Mouse (Mus musculus) testis, adult 2 months (tissue): ENCODE data around the gene Ano10. TPM values are rescaled to one million over a fixed set of nuclear protein-coding genes. Genes with fewer than 3 reads are reported as not detected.

Source experiments
- H3K27ac ChIP-seq: fragments of 200-500 bp; 2 replicates; pipeline ENCODE4 v1.5.1; 2012; ENCODE audit warnings: low read depth, low read length; ENCODE audit not compliant: control insufficient read depth, insufficient read depth
- H3K27me3 ChIP-seq: fragments of 200-500 bp; 2 replicates; pipeline ENCODE4 v1.6.1; 2012; ENCODE audit warnings: mild to moderate bottlenecking, low read length, moderate library complexity; ENCODE audit not compliant: control insufficient read depth, insufficient read depth
- H3K36me3 ChIP-seq: fragments of 200-500 bp; 2 replicates; pipeline ENCODE4 v1.6.1; 2012; ENCODE audit warnings: mild to moderate bottlenecking, low read length; ENCODE audit not compliant: control insufficient read depth, insufficient read depth
- H3K4me1 ChIP-seq: fragments of 200-500 bp; 2 replicates; pipeline ENCODE4 v1.6.1; 2012; ENCODE audit warnings: low read length; ENCODE audit not compliant: control insufficient read depth, insufficient read depth
- H3K4me3 ChIP-seq: fragments of 200-500 bp; 2 replicates; pipeline ENCODE4 v1.5.1; 2012; ENCODE audit warnings: low read depth, mild to moderate bottlenecking, low read length, moderate library complexity, mixed read lengths; ENCODE audit not compliant: control insufficient read depth
- CTCF ChIP-seq: fragments of 200-500 bp; IDR thresholded peaks from 2 replicates; pipeline ENCODE4 v1.5.1; 2012; ENCODE audit warnings: low read depth, mild to moderate bottlenecking, inconsistent platforms, low read length, moderate library complexity; ENCODE audit not compliant: control insufficient read depth, insufficient read depth, insufficient replicate concordance
- POLR2A ChIP-seq: fragments of 200-500 bp; IDR thresholded peaks from 2 replicates; pipeline ENCODE4 v1.6.1; 2012; ENCODE audit warnings: low read depth, mild to moderate bottlenecking, inconsistent platforms, low read length, moderate library complexity; ENCODE audit not compliant: control insufficient read depth
- polyA plus RNA-seq: library from polyadenylated mRNA; depleted of rRNA; stranded (reverse); fragments of >200 nt; gene quantifications from 2 replicates; pipeline ENCODE4 v1.2.3, GENCODE M21; 2012; rRNA removed

Ano10 gene
- 53.8 and 61.8 TPM in 2 replicates for polyA plus RNA-seq

GRCm38 (mm10) chr9:122294242-122294881 lies at the start of gene Ano10:
Gene Ano10 (minus strand): TSS chr9:122294423.
- TF ChIP-seq CTCF (no peak), POLR2A (peak; percentile 64)
- H3K27ac ChIP-seq: peak within 1 kb of the TSS; percentile 95
- peak within 1 kb of the TSS; percentile 99 for H3K4me3 ChIP-seq
- no peaks in the 10 kb centered on the region for H3K36me3 ChIP-seq
- H3K27me3 ChIP-seq: no peaks in the 10 kb centered on the region
- peaks cover 4% of the 10 kb centered on the region for H3K4me1 ChIP-seq

GRCm38 (mm10) chr9:122343399-122343798 lies 49.2 kb upstream of the Ano10 start:
- Histone ChIP-seq H3K4me1 (no peaks in the 10 kb centered on the region), H3K4me3 (no peak overlapping the region), H3K27ac (no peak overlapping the region), H3K27me3 (no peaks in the 10 kb centered on the region), H3K36me3 (no peaks in the 10 kb centered on the region)
- no peak for TF ChIP-seq POLR2A
- TF ChIP-seq CTCF: no peak

DNA sequence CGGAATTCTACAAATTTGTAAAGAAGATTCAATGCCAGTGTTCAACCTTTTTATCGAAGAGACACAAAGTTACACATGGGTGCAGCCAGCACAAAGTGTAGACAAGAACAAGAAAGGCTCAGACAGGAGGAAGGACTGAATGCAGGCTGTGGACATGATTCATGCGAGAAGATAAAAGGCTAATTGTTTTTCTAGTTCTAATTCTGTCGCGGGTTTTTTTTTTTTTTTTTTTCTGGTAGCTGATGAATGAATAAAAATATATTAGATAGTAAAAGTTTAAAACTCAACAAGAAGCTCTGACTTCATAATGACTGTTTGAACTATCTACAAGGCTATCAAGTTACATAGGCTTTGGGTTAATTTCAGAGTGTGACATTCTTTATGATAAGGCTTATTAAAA lies 45.7 kb upstream of the Ano10 start:
- TF ChIP-seq CTCF: no peak
- no peak for TF ChIP-seq POLR2A
- no peak overlapping the region for H3K4me3 ChIP-seq
- no peaks in the 10 kb centered on the region for H3K36me3 ChIP-seq
- no peak overlapping the region for H3K27ac ChIP-seq
- no peaks in the 10 kb centered on the region for H3K4me1 ChIP-seq
- H3K27me3 ChIP-seq: no peaks in the 10 kb centered on the region

DNA sequence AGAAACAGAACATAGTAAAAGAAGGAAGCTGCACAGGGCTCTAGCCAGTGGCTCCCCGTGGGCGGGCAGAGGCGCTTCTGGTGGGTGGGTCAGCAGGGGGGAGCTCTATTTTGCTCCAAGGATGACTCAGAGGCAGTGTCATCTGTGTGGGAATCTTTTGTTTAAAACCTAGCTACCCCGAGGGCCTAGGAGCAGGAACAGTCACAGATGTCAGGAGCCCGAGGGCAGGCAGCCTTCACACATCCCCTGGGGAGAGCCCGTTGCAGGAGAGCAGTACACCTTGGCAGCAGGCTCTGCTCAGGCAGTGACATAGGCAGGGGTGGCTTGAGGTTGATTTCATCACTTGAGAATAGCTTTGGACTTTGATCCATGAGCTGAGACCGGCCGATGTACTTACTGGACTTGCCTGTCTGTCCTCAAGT lies 43.3 kb upstream of the Ano10 start:
- no peaks in the 10 kb centered on the region for H3K4me1 ChIP-seq
- no peak overlapping the region for H3K27ac ChIP-seq
- H3K36me3 ChIP-seq: no peaks in the 10 kb centered on the region
- H3K27me3 ChIP-seq: no peaks in the 10 kb centered on the region
- TF ChIP-seq CTCF (no peak), POLR2A (no peak)
- no peak overlapping the region for H3K4me3 ChIP-seq

DNA sequence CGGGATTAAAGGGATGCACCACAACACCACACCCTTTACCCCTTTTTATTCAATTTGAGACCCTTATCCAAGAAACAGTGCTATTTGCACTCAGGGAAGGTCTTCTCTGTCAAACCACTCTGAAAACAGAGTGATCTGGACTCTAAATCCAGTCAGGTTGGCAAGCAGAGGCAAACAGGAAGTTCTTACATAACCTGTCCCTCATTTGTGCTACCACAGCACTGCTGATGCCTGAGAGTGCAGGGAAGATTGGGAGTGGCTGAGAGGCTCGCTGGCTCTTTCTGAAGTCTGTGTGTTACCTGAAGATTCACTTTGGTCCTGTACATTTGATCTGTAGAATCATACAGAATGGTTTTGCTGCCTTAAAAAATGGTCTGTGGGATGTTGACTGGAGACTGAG lies 42.5 kb upstream of the Ano10 start:
- no peaks in the 10 kb centered on the region for H3K4me1 ChIP-seq
- no peak overlapping the region for H3K4me3 ChIP-seq
- H3K27ac ChIP-seq: no peak overlapping the region
- H3K27me3 ChIP-seq: no peaks in the 10 kb centered on the region
- H3K36me3 ChIP-seq: no peaks in the 10 kb centered on the region
- no peak for TF ChIP-seq POLR2A
- no peak for TF ChIP-seq CTCF

DNA sequence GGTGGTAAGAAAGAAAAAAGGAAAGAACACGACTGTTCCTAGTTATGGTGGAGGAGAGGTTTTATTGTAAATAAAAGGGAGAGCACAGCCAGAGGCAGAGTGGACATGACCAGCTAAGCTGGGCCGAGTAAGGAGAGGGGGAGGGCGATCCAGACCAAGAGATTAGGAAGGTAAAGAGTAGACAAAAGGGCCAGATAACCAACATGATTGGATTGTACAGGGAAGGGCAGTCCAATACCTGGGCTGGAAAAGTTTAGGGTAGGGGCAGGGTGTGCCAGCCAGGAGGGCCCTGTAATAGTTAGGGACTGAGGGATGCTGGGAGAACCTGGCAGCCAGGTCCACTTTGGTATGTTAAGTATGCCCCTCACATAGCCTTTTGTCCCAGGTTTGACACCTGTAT lies 34.0 kb upstream of the Ano10 start:
- Histone ChIP-seq H3K4me1 (no peaks in the 10 kb centered on the region), H3K27ac (no peak overlapping the region), H3K27me3 (no peaks in the 10 kb centered on the region), H3K36me3 (no peaks in the 10 kb centered on the region), H3K4me3 (no peak overlapping the region)
- TF ChIP-seq POLR2A (no peak), CTCF (no peak)

GRCm38 (mm10) chr9:122325996-122326395 lies 31.8 kb upstream of the Ano10 start:
- Histone ChIP-seq H3K27ac (no peak overlapping the region), H3K4me1 (no peaks in the 10 kb centered on the region), H3K27me3 (no peaks in the 10 kb centered on the region), H3K4me3 (no peak overlapping the region), H3K36me3 (no peaks in the 10 kb centered on the region)
- no peak for TF ChIP-seq POLR2A
- no peak for TF ChIP-seq CTCF
